Mouse (Mus musculus) common myeloid progenitor, adult 5-6 weeks (primary cell): Measurements from ENCODE around the gene Slx1b. TPM values are rescaled to one million over a fixed set of nuclear protein-coding genes. Genes with fewer than 3 reads are reported as not detected.
A peak's percentile ranks its signal among the peaks of the same experiment; 100 is the strongest.

ENCODE experiments used
- ATAC-seq: replicated peaks from 2 replicates; pipeline ENCODE4 v1.8.0; 2016; ENCODE audit warnings: low read depth, mild to moderate bottlenecking, moderate TSS enrichment, inconsistent platforms; ENCODE audit not compliant: poor library complexity, severe bottlenecking
- total RNA-seq: library from RNA; stranded (forward); fragments of 200-1000, 187-1606 nt; gene quantifications from 2 replicates; pipeline ENCODE4 v1.2.3, GENCODE M21; 2017

Gene Slx1b
- total RNA-seq, 1 experiment from 2014 or later = 3.4 TPM

GRCm38 (mm10) chr7:126643244-126643617 is 52.4 kb downstream of the Slx1b start:
- 0 out of 2 replicates have a peak, but pooled peaks have one; percentile 17 for ATAC-seq

GRCm38 (mm10) chr7:126642545-126643243 is 52.9 kb downstream of the Slx1b start:
- ATAC-seq = no peak; the same call in 1 of the 2 replicates

Other genes starting within 250 kb of the Slx1b start
- 0.41 TPM in 1 of 2 replicates, not detected in the other for gene Atp2a1, start 232.7 kb downstream of the Slx1b start, total RNA-seq
- 16.6 and 17.3 TPM in 2 replicates for gene Sh2b1, start 220.4 kb downstream of the Slx1b start, total RNA-seq
- 92.3 and 108 TPM in 2 replicates for gene Tufm, start 208.4 kb downstream of the Slx1b start, total RNA-seq
- gene Atxn2l, start 192.3 kb downstream of the Slx1b start, total RNA-seq = 37.0 and 51.1 TPM in 2 replicates
- 231 and 257 TPM in 2 replicates for gene Eif3c, start 129.4 kb downstream of the Slx1b start, total RNA-seq
- gene Apobr, start 110.8 kb downstream of the Slx1b start, total RNA-seq = 5.7 and 6.5 TPM in 2 replicates
- gene Cln3, start 110.0 kb downstream of the Slx1b start, total RNA-seq = 18.1 and 21.2 TPM in 2 replicates
- gene Il27, start 100.8 kb downstream of the Slx1b start, total RNA-seq = 0.23 TPM in 1 of 2 replicates, not detected in the other
- 2.5 and 2.8 TPM in 2 replicates for gene Nupr1, start 64.9 kb downstream of the Slx1b start, total RNA-seq
- 40.8 and 51.8 TPM in 2 replicates for gene Sgf29, start 46.5 kb downstream of the Slx1b start, total RNA-seq
- 0.37 TPM in 1 of 2 replicates, not detected in the other for gene Sult1a1, start 19.4 kb downstream of the Slx1b start, total RNA-seq
- gene Bola2, start 383 bp downstream of the Slx1b start, total RNA-seq = 119 and 144 TPM in 2 replicates
- 301 and 302 TPM in 2 replicates for gene Coro1a, start 12.0 kb upstream of the Slx1b start, total RNA-seq
- 23.0 and 28.2 TPM in 2 replicates for gene Mapk3, start 63.8 kb upstream of the Slx1b start, total RNA-seq
- 2.3 and 5.1 TPM in 2 replicates for gene Gdpd3, start 70.5 kb upstream of the Slx1b start, total RNA-seq
- gene Ypel3, start 81.2 kb upstream of the Slx1b start, total RNA-seq = 38.9 and 42.7 TPM in 2 replicates
- not detected in 2 replicates for gene Tbx6, start 85.7 kb upstream of the Slx1b start, total RNA-seq
- gene Ppp4c, start 96.7 kb upstream of the Slx1b start, total RNA-seq = 120 and 125 TPM in 2 replicates
- gene Fam57b, start 101.9 kb upstream of the Slx1b start, total RNA-seq = not detected in 2 replicates
- gene 4930451I11Rik, start 135.9 kb upstream of the Slx1b start, total RNA-seq = not detected in 2 replicates
- gene Doc2a, start 151.6 kb upstream of the Slx1b start, total RNA-seq = not detected in 2 replicates
- 283 and 331 TPM in 2 replicates for gene Hirip3, start 166.2 kb upstream of the Slx1b start, total RNA-seq
- 33.4 and 43.2 TPM in 2 replicates for gene Ino80e, start 166.6 kb upstream of the Slx1b start, total RNA-seq
- 32.2 and 42.2 TPM in 2 replicates for gene Taok2, start 188.9 kb upstream of the Slx1b start, total RNA-seq
- gene Tmem219, start 227.1 kb upstream of the Slx1b start, total RNA-seq = 21.1 and 31.9 TPM in 2 replicates
- 9.6 and 13.2 TPM in 2 replicates for gene Kctd13, start 233.1 kb upstream of the Slx1b start, total RNA-seq